Mouse (Mus musculus) inflammation-experienced regulatory T-cells, adult 16 weeks (primary cell): ENCODE data around the gene Crhbp. TPM values are rescaled to one million over a fixed set of nuclear protein-coding genes. Genes with fewer than 3 reads are reported as not detected.

Experiments used
- polyA plus RNA-seq: library from polyadenylated mRNA; unstranded; fragments of 100-300 nt; shearing (Covaris generic); gene quantifications from one replicate; pipeline ENCODE4 v1.2.1, GENCODE M21; 2017

Gene Crhbp
- not detected for polyA plus RNA-seq

GRCm38 (mm10) chr13:95444824-95445223 lies at the start of gene Crhbp:
Gene Crhbp (minus strand): TSS chr13:95444924.

GRCm38 (mm10) chr13:95478671-95479413 lies 34.1 kb upstream of the Crhbp start, which contains the start of gene S100z:
Gene S100z (minus strand): TSS chr13:95478721.

Other genes starting within 250 kb of the Crhbp start
- 0.88 TPM for gene Pde8b, start 194.6 kb downstream of the Crhbp start, polyA plus RNA-seq
- 2.1 TPM for gene Zbed3, start 121.3 kb downstream of the Crhbp start, polyA plus RNA-seq
- 7.3 TPM for gene Aggf1, start 69.6 kb downstream of the Crhbp start, polyA plus RNA-seq
- gene S100z, start 33.8 kb upstream of the Crhbp start, polyA plus RNA-seq = not detected
- 23.2 TPM for gene F2rl1, start 80.3 kb upstream of the Crhbp start, polyA plus RNA-seq
- 61.3 TPM for gene F2r, start 173.6 kb upstream of the Crhbp start, polyA plus RNA-seq